Mouse (Mus musculus): ENCODE measurements at regions not wholly inside any gene's neighbourhood (a gene's known extent, or its start where the extent isn't known, plus 50 kb on each side); places are given as distances from the start of the nearest gene placed in this dataset.

GRCm38 (mm10) chr17:4073381-4073780 lies 377.3 kb upstream of the Nox3 start:
- TF ChIP-seq ZC3H11A (IDR thresholded peaks at IDR 0.05; ENCODE audit: borderline replicate concordance, low read depth, low read length) (no peak), ZNF384 (IDR thresholded peaks at IDR 0.05; ENCODE audit: low read depth, low read length) (no peak), MAFK (IDR thresholded peaks at IDR 0.05; ENCODE audit: insufficient read depth, low read depth, low read length) (no peak), HCFC1 (IDR thresholded peaks at IDR 0.05; ENCODE audit: borderline replicate concordance, insufficient read depth, low read length) (no peak), CHD2 (IDR thresholded peaks at IDR 0.05; ENCODE audit: low read depth, low read length) (no peak)

Measured in ES-E14 (cell line).